Mouse (Mus musculus) liver, postnatal 0 days (tissue): ENCODE measurements at regions not wholly inside any gene's neighbourhood (a gene's known extent, or its start where the extent isn't known, plus 50 kb on each side); places are given as distances from the start of the nearest gene placed in this dataset.

Experiments
- CTCF ChIP-seq: sonication (generic); IDR thresholded peaks from 2 replicates; pipeline ENCODE4 v1.5.1; 2016; ENCODE audit warnings: antibody characterized with exemption, low read depth
- EP300 ChIP-seq: IDR thresholded peaks from 2 replicates; pipeline ENCODE4 v1.6.1; 2016; ENCODE audit warnings: antibody characterized with exemption, low read depth, mild to moderate bottlenecking

DNA sequence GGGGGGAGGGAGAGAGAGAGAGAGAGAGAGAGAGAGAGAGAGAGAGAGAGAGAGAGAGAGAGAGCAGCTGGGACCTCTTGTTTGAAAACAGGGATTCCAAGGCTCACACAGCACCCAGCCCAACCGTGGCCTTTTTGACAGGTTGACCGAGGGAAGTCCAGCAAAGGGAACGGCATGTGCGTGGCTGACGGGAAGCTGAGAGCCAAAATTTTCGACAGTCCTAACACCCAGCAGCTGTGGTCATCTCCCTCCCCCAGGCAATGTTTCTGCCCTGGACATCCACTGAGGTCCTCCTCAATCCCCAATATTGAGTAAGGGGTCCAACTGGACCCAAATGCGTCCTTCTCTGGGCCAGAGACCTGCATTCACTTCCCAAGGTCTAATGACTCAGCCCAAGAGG lies 85.2 kb upstream of the Gm26897 start:
- TF ChIP-seq CTCF (no peak), EP300 (no peak)
